Mouse (Mus musculus): ENCODE results near the gene Pkp2. TPM values are rescaled to one million over a fixed set of nuclear protein-coding genes. Genes with fewer than 3 reads are reported as not detected.
"Not testable (repeated sequence)": the region's sequence is repeated elsewhere in the genome, so short reads cannot be mapped to it uniquely, and the experiment has no call there.

Pkp2 gene
- 1.5 and 2.6 TPM in 2 replicates for polyA plus RNA-seq (2016; fragmentation: Nextera tagmentation; extraction: Ambion mirVana)

- Histone ChIP-seq H3K4me3 (peak within 1 kb of the TSS; percentile 62), H3K27me3 (ENCODE audit: low read depth, poor library complexity, severe bottlenecking) (peaks cover 32% of the 10 kb centered on the region), H3K4me1 (peaks cover 12% of the 10 kb centered on the region), H3K36me3 (no peaks in the 10 kb centered on the region), H3K9me3 (replicated peaks) (no peaks in the 10 kb centered on the region), H3K27ac (peak within 1 kb of the TSS; percentile 39; the same call in 1 of the 2 replicates)
- under 1% methylated on average over 59 of the region's 59 CpGs for WGBS
- DNase-seq (ENCODE audit: low spot score) = peak; percentile 84
Measured at GRCm38 (mm10) chr16:16213079-16213760, at the start of gene Pkp2. Gene Pkp2 (plus strand): TSS chr16:16213318.

DNA sequence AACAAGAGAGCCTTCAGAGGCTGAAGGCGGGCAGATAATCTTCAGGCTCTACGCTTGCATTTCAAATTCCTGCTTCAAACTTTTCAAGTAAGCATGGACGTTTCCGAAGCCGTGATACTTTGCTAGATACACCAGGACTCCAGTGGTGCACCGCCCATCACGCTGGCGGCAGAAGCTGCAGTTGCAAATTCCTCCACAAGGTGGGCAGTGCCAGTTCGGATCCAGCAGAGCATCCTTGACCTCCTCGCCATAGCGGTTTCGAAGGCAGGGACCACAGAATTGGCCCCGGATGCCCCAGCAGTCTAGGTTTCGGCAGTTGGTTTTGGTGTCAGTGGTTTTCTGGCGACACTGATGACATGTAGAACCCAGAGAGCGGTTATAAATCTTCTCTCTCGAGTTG is 15.7 kb upstream of the Pkp2 start:
- Histone ChIP-seq H3K4me1 (no peaks in the 10 kb centered on the region), H3K9me3 (replicated peaks) (no peaks in the 10 kb centered on the region), H3K27me3 (ENCODE audit: low read depth, poor library complexity, severe bottlenecking) (0 out of 2 replicates have a peak, but pooled peaks cover 14% of the 10 kb centered on the region), H3K27ac (no peak overlapping the region), H3K4me3 (no peak overlapping the region), H3K36me3 (no peaks in the 10 kb centered on the region)
- WGBS = 70% methylated on average over 17 of the region's 17 CpGs
- DNase-seq (ENCODE audit: low spot score) = no peak

DNA sequence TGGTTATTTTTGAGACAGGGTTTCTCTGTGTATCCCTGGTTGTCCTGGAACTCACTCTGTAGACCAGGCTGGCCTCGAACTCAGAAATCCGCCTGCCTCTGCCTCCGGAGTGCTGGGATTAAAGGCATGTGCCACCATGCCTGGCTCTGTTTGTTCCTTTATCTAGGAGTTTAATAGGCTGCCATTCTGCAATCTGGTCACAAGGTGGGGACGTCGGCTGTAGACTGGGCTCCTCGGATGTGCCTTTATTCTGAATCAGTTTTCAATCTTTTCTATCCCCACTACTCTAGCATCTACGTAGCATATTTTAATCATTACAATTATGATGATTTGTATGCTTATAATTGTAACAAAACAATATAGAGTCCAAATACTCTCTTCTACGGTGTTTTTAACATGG is 11.1 kb upstream of the Pkp2 start:
- 0 out of 2 replicates have a peak, but pooled peaks cover 14% of the 10 kb centered on the region for H3K27me3 ChIP-seq (ENCODE audit: low read depth, poor library complexity, severe bottlenecking)
- not testable (repeated sequence) for H3K36me3 ChIP-seq; H3K27ac ChIP-seq; DNase-seq (ENCODE audit: low spot score); H3K4me3 ChIP-seq; H3K9me3 ChIP-seq (replicated peaks); H3K4me1 ChIP-seq
- 48% methylated on average over 8 of the region's 8 CpGs for WGBS

DNA sequence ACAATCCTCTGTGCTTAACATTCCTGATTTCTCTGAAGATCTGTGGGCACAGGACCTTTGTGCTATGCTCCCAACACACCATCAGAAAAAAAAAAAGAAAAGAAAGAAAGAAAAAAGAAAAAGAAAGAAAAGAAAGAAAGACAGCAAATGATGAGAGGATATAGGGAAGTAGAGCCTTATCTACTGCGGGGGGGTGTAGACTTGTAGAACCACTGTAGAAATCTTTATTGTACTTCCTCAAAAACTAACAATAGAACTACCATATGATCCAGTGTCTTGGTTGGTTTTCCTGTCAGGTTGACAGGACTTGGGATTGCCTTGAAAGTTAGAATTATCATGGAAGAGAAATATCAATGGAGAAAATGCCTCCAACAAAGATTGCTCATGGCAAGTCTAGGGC is 8.5 kb upstream of the Pkp2 start:
- Histone ChIP-seq H3K4me3 (no peak overlapping the region), H3K9me3 (replicated peaks) (no peaks in the 10 kb centered on the region), H3K36me3 (no peaks in the 10 kb centered on the region), H3K27me3 (ENCODE audit: low read depth, poor library complexity, severe bottlenecking) (no peaks in the 10 kb centered on the region), H3K4me1 (no peaks in the 10 kb centered on the region), H3K27ac (no peak overlapping the region)
- WGBS = 96% methylated on average over 1 of the region's 1 CpGs
- DNase-seq (ENCODE audit: low spot score) = no peak

DNA sequence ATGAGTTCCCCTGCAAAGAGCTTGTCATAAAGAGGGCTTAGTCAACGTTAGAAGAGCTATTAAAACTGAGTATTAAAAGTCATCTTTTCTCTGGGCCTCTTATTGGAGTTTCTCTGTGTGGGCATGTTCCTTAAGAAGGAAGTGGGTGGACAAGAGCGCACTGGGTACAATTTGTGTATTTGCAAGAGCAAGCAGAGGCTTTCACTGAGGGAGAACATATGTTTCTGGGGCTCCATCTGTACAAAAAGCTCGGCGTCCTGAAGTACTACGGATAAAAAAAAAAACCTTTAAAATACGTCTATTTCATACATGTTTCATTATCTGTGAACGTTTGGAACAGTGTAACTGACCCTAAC is 417 bp upstream of the Pkp2 start:
- Histone ChIP-seq H3K27me3 (ENCODE audit: low read depth, poor library complexity, severe bottlenecking) (peaks cover 32% of the 10 kb centered on the region), H3K36me3 (no peaks in the 10 kb centered on the region), H3K4me1 (peaks cover 12% of the 10 kb centered on the region), H3K27ac (no peak overlapping the region), H3K4me3 (peak overlapping the region; percentile 62), H3K9me3 (replicated peaks) (no peaks in the 10 kb centered on the region)
- DNase-seq (ENCODE audit: low spot score) = no peak
- 26% methylated on average over 7 of the region's 7 CpGs for WGBS

DNA sequence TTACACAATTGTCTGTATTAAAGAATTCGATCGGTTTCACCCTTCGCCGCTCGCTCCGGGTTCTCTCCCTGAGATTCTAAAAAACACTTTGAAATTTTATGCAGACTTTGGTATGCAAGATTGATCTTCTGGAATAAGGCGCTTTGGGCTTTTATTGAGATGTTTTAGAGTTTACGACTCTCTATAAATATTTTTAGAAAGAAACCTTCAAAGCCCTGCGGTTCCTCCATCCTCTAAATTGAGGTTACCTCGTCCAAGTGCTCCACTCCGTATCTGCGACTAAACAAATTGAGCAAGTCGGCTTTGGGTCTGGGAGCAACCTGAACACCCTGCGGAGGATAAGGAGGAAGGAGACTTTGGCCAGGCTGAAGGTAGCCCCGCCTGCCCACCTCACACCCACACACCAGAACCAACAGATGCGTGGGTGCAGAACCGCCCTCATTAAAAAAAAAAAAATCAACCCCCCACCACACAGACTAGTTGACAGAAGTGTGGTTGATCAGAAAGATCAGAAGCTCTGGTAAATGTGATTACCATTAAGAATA is 715 bp downstream of the Pkp2 start:
- Histone ChIP-seq H3K9me3 (replicated peaks) (no peaks in the 10 kb centered on the region), H3K4me3 (peak overlapping the region; percentile 62), H3K36me3 (no peaks in the 10 kb centered on the region), H3K27ac (no peak overlapping the region), H3K27me3 (ENCODE audit: low read depth, poor library complexity, severe bottlenecking) (peaks cover 32% of the 10 kb centered on the region), H3K4me1 (peaks cover 12% of the 10 kb centered on the region)
- WGBS = 2% methylated on average over 17 of the region's 17 CpGs
- no peak for DNase-seq (ENCODE audit: low spot score)

DNA sequence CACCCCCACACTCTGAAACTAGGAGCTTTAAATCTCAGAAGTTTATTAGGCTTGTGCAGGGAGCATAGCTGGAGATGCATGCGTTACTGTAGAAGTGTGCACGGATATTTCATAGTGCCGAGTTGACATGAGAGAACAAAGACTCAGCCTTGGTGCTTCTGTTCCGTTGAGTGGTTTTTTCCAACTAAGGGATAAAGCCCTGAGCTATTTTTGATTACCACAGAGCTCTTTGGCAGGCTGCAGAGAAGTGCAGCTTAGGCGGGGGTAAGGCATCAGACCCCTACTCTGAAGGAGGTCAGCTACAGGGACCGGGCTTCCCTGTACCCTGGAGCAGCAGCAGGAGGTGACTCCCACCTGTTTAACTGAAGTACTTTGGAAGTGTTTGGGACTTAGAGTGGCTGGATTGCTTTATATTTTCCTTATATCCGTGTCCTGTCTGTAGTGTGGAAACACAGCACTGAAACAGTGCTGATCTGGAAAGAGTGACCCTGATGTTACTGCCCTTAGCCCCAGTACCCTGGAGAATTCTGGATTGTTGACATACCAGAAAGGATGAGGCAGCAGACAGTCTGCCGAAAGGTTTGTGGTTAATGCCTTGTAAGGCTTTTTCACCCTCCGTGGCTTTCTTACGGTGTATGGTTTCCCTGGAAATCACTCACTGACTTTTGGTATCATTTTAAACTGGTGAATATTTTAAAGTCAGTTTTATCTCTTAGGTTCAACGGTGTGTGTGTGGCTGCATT is 2.7 kb downstream of the Pkp2 start:
- no peaks in the 10 kb centered on the region for H3K9me3 ChIP-seq (replicated peaks)
- 29% methylated on average over 11 of the region's 11 CpGs for WGBS
- peaks cover 32% of the 10 kb centered on the region for H3K27me3 ChIP-seq (ENCODE audit: low read depth, poor library complexity, severe bottlenecking)
- H3K4me1 ChIP-seq = peaks cover 12% of the 10 kb centered on the region
- H3K27ac ChIP-seq = no peak overlapping the region
- no peak for DNase-seq (ENCODE audit: low spot score)
- no peaks in the 10 kb centered on the region for H3K36me3 ChIP-seq
- H3K4me3 ChIP-seq = no peak overlapping the region

DNA sequence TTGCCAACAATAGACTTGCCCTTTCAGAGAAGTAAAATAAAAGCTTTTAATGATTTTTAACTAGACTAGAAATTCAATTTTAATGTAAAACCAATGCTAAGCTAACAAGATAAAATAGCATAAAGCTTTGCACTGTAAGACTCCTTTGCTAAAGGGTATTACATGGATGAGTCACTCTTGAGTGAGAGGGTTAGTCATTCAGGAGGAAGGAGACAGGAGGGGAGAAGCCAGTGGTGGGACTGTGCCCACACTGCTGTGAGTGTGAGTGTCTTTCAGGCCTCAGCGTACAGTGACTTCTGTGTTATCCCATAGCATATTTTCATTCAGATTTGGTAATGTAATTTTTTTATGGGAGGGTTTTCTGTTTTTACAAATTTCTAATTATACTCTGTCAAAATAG is 3.8 kb downstream of the Pkp2 start:
- Histone ChIP-seq H3K27me3 (ENCODE audit: low read depth, poor library complexity, severe bottlenecking) (peaks cover 32% of the 10 kb centered on the region), H3K36me3 (no peaks in the 10 kb centered on the region), H3K27ac (no peak overlapping the region), H3K4me1 (peaks cover 12% of the 10 kb centered on the region), H3K9me3 (replicated peaks) (no peaks in the 10 kb centered on the region), H3K4me3 (no peak overlapping the region)
- no peak for DNase-seq (ENCODE audit: low spot score)
- WGBS = 90% methylated on average over 1 of the region's 1 CpGs

GRCm38 (mm10) chr16:16219835-16220234 is 6.7 kb downstream of the Pkp2 start:
- Histone ChIP-seq H3K4me3 (no peak overlapping the region), H3K27me3 (ENCODE audit: low read depth, poor library complexity, severe bottlenecking) (peaks cover 13% of the 10 kb centered on the region), H3K9me3 (replicated peaks) (no peaks in the 10 kb centered on the region), H3K36me3 (no peaks in the 10 kb centered on the region), H3K27ac (no peak overlapping the region), H3K4me1 (peaks cover 10% of the 10 kb centered on the region)
- DNase-seq (ENCODE audit: low spot score) = no peak
- 43% methylated on average over 3 of the region's 3 CpGs for WGBS

DNA sequence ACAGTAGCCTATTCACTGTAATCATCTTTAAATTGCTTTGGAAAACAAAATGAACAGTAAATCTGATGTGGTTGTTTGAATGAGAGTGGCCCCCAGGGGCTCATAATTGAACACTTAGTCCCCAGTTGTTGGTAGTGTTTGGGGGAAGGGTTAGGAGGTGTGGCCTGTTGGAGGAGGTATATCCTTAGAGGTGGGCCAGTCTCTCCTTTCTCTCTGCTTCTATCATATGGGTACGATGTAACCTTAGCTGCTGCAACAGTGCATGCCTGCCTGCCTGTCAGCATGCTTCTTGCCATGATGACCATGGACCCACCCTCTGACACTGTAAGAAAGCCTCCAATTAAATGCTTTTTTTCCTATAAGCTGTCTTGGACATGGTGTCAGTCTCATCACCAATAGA is 9.5 kb downstream of the Pkp2 start:
- Histone ChIP-seq H3K4me3 (no peak overlapping the region), H3K27ac (no peak overlapping the region), H3K27me3 (ENCODE audit: low read depth, poor library complexity, severe bottlenecking) (no peaks in the 10 kb centered on the region), H3K9me3 (replicated peaks) (no peaks in the 10 kb centered on the region), H3K4me1 (peaks cover 10% of the 10 kb centered on the region), H3K36me3 (no peaks in the 10 kb centered on the region)
- 67% methylated on average over 1 of the region's 1 CpGs for WGBS
- DNase-seq (ENCODE audit: low spot score) = no peak

DNA sequence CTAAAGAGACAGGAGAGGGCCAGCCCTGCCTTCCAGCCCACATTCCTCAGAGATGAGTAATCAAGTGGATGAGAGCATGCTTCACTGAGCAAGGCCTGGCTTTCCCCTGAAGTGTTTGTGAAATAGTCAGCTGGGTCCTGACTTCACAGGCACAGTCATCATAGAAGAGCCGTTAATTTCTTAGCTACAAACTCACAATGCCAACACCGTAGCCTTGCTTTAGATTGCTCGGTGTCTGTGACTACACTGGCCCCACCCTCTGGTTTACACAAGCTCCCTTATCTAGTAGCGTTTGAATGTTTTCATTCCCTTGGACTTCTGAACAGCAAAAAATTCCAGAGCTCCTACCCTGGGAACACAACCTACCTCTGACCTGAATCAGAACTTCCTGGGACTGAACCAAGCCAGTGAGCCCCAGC is 11.4 kb downstream of the Pkp2 start:
- Histone ChIP-seq H3K9me3 (replicated peaks) (no peaks in the 10 kb centered on the region), H3K4me1 (peaks cover 10% of the 10 kb centered on the region), H3K4me3 (no peak overlapping the region), H3K36me3 (no peaks in the 10 kb centered on the region), H3K27ac (no peak overlapping the region), H3K27me3 (ENCODE audit: low read depth, poor library complexity, severe bottlenecking) (no peaks in the 10 kb centered on the region)
- no peak for DNase-seq (ENCODE audit: low spot score)
- WGBS = 48% methylated on average over 4 of the region's 4 CpGs

DNA sequence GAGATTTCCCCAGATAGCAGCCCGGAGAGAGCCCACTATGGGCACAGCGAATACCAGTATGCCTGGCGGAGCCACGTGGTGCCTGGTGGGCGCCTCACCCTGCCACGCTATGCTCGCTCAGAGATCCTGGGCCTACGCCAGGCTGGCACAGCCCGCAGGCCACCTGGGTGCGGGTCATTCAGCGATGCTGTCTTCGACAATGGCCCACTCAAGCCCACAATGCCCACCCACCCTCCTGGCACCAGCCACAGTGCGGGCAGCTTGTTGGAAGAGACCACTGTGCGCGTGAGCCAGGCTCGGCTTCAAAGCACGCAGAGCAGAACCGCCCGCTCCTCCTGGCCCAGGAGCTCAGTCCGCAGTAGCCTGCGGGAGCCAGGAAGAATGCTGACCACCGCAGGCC is 12.7 kb downstream of the Pkp2 start:
- H3K27me3 ChIP-seq (ENCODE audit: low read depth, poor library complexity, severe bottlenecking) = no peaks in the 10 kb centered on the region
- H3K9me3 ChIP-seq (replicated peaks) = no peaks in the 10 kb centered on the region
- H3K36me3 ChIP-seq = no peaks in the 10 kb centered on the region
- peaks cover 10% of the 10 kb centered on the region for H3K4me1 ChIP-seq
- 96% methylated on average over 22 of the region's 22 CpGs for WGBS
- no peak overlapping the region for H3K27ac ChIP-seq
- H3K4me3 ChIP-seq = no peak overlapping the region
- DNase-seq (ENCODE audit: low spot score) = no peak

- 93% methylated on average over 5 of the region's 5 CpGs for WGBS
- no peaks in the 10 kb centered on the region for H3K27me3 ChIP-seq (ENCODE audit: low read depth, poor library complexity, severe bottlenecking)
- no peak for DNase-seq (ENCODE audit: low spot score)
- H3K4me3 ChIP-seq = no peak overlapping the region
- H3K27ac ChIP-seq = no peak overlapping the region
- no peaks in the 10 kb centered on the region for H3K9me3 ChIP-seq (replicated peaks)
- no peaks in the 10 kb centered on the region for H3K4me1 ChIP-seq
- no peaks in the 10 kb centered on the region for H3K36me3 ChIP-seq
Measured at GRCm38 (mm10) chr16:16230439-16230838, 17.3 kb downstream of the Pkp2 start.
